Mouse (Mus musculus) megakaryocyte, embryonic 14.5 days (primary cell): Measurements from ENCODE around the gene Prnd.

Experiments used
- FLI1 ChIP-seq: IDR thresholded peaks from 2 replicates; pipeline ENCODE4 v1.6.1; 2012; ENCODE audit warnings: low read length, inconsistent platforms, mixed read lengths
- GATA1 ChIP-seq: IDR thresholded peaks from 3 replicates; pipeline ENCODE4 v1.6.1; 2012; ENCODE audit warnings: mixed read lengths, low read length, inconsistent platforms, borderline replicate concordance

- no peak for TF ChIP-seq GATA1
- no peak for TF ChIP-seq FLI1
Observed at GRCm38 (mm10) chr2:131982546-131983196, 32.0 kb downstream of the Prnd start.
